Mouse (Mus musculus): Measurements from ENCODE around the gene Lrrn3. TPM values are rescaled to one million over a fixed set of nuclear protein-coding genes. Genes with fewer than 3 reads are reported as not detected.
A peak's percentile ranks its signal among the peaks of the same experiment; 100 is the strongest.

The Lrrn3 gene
- polyA plus RNA-seq, 1 experiment from 2014 or later = 115 TPM

GRCm38 (mm10) chr12:41494620-41495019 is 8.4 kb upstream of the Lrrn3 start:
- Histone ChIP-seq H3K4me1 (ENCODE audit: control insufficient read depth, insufficient read depth, low read length) (no peaks in the 10 kb centered on the region), H3K9ac (replicated peaks; ENCODE audit: low read depth, low read length) (no peak overlapping the region), H3K27ac (ENCODE audit: low read depth, low read length) (no peak overlapping the region), H3K27me3 (ENCODE audit: control insufficient read depth, insufficient read depth, low read length) (no peaks in the 10 kb centered on the region), H3K9me3 (ENCODE audit: control insufficient read depth, low read length) (no peaks in the 10 kb centered on the region), H3K36me3 (ENCODE audit: control insufficient read depth, insufficient read depth, low read length) (no peaks in the 10 kb centered on the region), H3K4me2 (ENCODE audit: low read depth, low read length) (no peak overlapping the region), H3K4me3 (ENCODE audit: low read depth, low read length) (no peak overlapping the region)
- 53% methylated on average over 10 of the region's 10 CpGs for WGBS
- ATAC-seq (ENCODE audit: low read depth) = no peak

- WGBS = 28% methylated on average over 5 of the region's 5 CpGs
- H3K27me3 ChIP-seq (ENCODE audit: control insufficient read depth, insufficient read depth, low read length) = no peaks in the 10 kb centered on the region
- H3K36me3 ChIP-seq (ENCODE audit: control insufficient read depth, insufficient read depth, low read length) = no peaks in the 10 kb centered on the region
- H3K9me3 ChIP-seq (ENCODE audit: control insufficient read depth, low read length) = no peaks in the 10 kb centered on the region
- no peak overlapping the region for H3K4me2 ChIP-seq (ENCODE audit: low read depth, low read length)
- 0 out of 2 replicates have a peak, but pooled peaks cover 3% of the 10 kb centered on the region for H3K4me1 ChIP-seq (ENCODE audit: control insufficient read depth, insufficient read depth, low read length)
- no peak overlapping the region for H3K9ac ChIP-seq (replicated peaks; ENCODE audit: low read depth, low read length)
- H3K4me3 ChIP-seq (ENCODE audit: low read depth, low read length) = no peak overlapping the region
- no peak overlapping the region for H3K27ac ChIP-seq (ENCODE audit: low read depth, low read length)
- peak; percentile 39; the same call in 1 of the 2 replicates for ATAC-seq (ENCODE audit: low read depth)
These were observed 774 bp upstream of the Lrrn3 start for GRCm38 (mm10) chr12:41487005-41487404.

GRCm38 (mm10) chr12:41485512-41486215 is 567 bp downstream of the Lrrn3 start:
- peak overlapping the region; percentile 59 for H3K4me3 ChIP-seq (ENCODE audit: low read depth, low read length)
- H3K27me3 ChIP-seq (ENCODE audit: control insufficient read depth, insufficient read depth, low read length) = no peaks in the 10 kb centered on the region
- WGBS = 8% methylated on average over 12 of the region's 12 CpGs
- H3K9me3 ChIP-seq (ENCODE audit: control insufficient read depth, low read length) = no peaks in the 10 kb centered on the region
- peak; percentile 95 for ATAC-seq (ENCODE audit: low read depth)
- H3K4me2 ChIP-seq (ENCODE audit: low read depth, low read length) = peak overlapping the region; percentile 61
- H3K36me3 ChIP-seq (ENCODE audit: control insufficient read depth, insufficient read depth, low read length) = no peaks in the 10 kb centered on the region
- peak overlapping the region; percentile 94 for H3K27ac ChIP-seq (ENCODE audit: low read depth, low read length)
- H3K9ac ChIP-seq (replicated peaks; ENCODE audit: low read depth, low read length) = peak overlapping the region; percentile 78
- H3K4me1 ChIP-seq (ENCODE audit: control insufficient read depth, insufficient read depth, low read length) = 0 out of 2 replicates have a peak, but pooled peaks cover 5% of the 10 kb centered on the region

- WGBS = 9% methylated on average over 16 of the region's 16 CpGs
These were observed 1.3 kb downstream of the Lrrn3 start for GRCm38 (mm10) chr12:41484689-41485511.

GRCm38 (mm10) chr12:41483593-41484451 is 2.4 kb downstream of the Lrrn3 start:
- Histone ChIP-seq H3K36me3 (ENCODE audit: control insufficient read depth, insufficient read depth, low read length) (no peaks in the 10 kb centered on the region), H3K4me2 (ENCODE audit: low read depth, low read length) (peak overlapping the region; percentile 61), H3K9me3 (ENCODE audit: control insufficient read depth, low read length) (no peaks in the 10 kb centered on the region), H3K4me3 (ENCODE audit: low read depth, low read length) (peak overlapping the region; percentile 59), H3K4me1 (ENCODE audit: control insufficient read depth, insufficient read depth, low read length) (0 out of 2 replicates have a peak, but pooled peaks cover 5% of the 10 kb centered on the region), H3K27me3 (ENCODE audit: control insufficient read depth, insufficient read depth, low read length) (no peaks in the 10 kb centered on the region), H3K9ac (replicated peaks; ENCODE audit: low read depth, low read length) (peak overlapping the region; percentile 78), H3K27ac (ENCODE audit: low read depth, low read length) (peak overlapping the region; percentile 94)
- WGBS = 5% methylated on average over 23 of the region's 23 CpGs
- no peak for ATAC-seq (ENCODE audit: low read depth)

More at GRCm38 (mm10) chr12:41484689-41485511, 1.3 kb downstream of the Lrrn3 start:
- peak overlapping the region; percentile 61 for H3K4me2 ChIP-seq (ENCODE audit: low read depth, low read length)
- H3K4me3 ChIP-seq (ENCODE audit: low read depth, low read length) = peak overlapping the region; percentile 59
- peak overlapping the region; percentile 78 for H3K9ac ChIP-seq (replicated peaks; ENCODE audit: low read depth, low read length)
- H3K36me3 ChIP-seq (ENCODE audit: control insufficient read depth, insufficient read depth, low read length) = no peaks in the 10 kb centered on the region
- ATAC-seq (ENCODE audit: low read depth) = peak; percentile 60
- no peaks in the 10 kb centered on the region for H3K9me3 ChIP-seq (ENCODE audit: control insufficient read depth, low read length)
- peak overlapping the region; percentile 94 for H3K27ac ChIP-seq (ENCODE audit: low read depth, low read length)
- H3K27me3 ChIP-seq (ENCODE audit: control insufficient read depth, insufficient read depth, low read length) = no peaks in the 10 kb centered on the region
- H3K4me1 ChIP-seq (ENCODE audit: control insufficient read depth, insufficient read depth, low read length) = 0 out of 2 replicates have a peak, but pooled peaks cover 5% of the 10 kb centered on the region

- H3K27me3 ChIP-seq (ENCODE audit: control insufficient read depth, insufficient read depth, low read length) = no peaks in the 10 kb centered on the region
- no peaks in the 10 kb centered on the region for H3K9me3 ChIP-seq (ENCODE audit: control insufficient read depth, low read length)
- WGBS = 65% methylated on average over 5 of the region's 5 CpGs
- no peaks in the 10 kb centered on the region for H3K36me3 ChIP-seq (ENCODE audit: control insufficient read depth, insufficient read depth, low read length)
- H3K4me2 ChIP-seq (ENCODE audit: low read depth, low read length) = peak overlapping the region; percentile 61
- H3K4me3 ChIP-seq (ENCODE audit: low read depth, low read length) = peak overlapping the region; percentile 59
- H3K27ac ChIP-seq (ENCODE audit: low read depth, low read length) = peak overlapping the region; percentile 94; the same call in 1 of the 2 replicates
- H3K4me1 ChIP-seq (ENCODE audit: control insufficient read depth, insufficient read depth, low read length) = 0 out of 2 replicates have a peak, but pooled peaks cover 5% of the 10 kb centered on the region
- no peak for ATAC-seq (ENCODE audit: low read depth)
- peak overlapping the region; percentile 78 for H3K9ac ChIP-seq (replicated peaks; ENCODE audit: low read depth, low read length)
These were observed 3.1 kb downstream of the Lrrn3 start for GRCm38 (mm10) chr12:41483091-41483592.

- no peaks in the 10 kb centered on the region for H3K9me3 ChIP-seq (ENCODE audit: control insufficient read depth, low read length)
- H3K27ac ChIP-seq (ENCODE audit: low read depth, low read length) = no peak overlapping the region
- H3K9ac ChIP-seq (replicated peaks; ENCODE audit: low read depth, low read length) = no peak overlapping the region
- peak overlapping the region; percentile 26; the same call in 1 of the 2 replicates for H3K4me2 ChIP-seq (ENCODE audit: low read depth, low read length)
- 54% methylated on average over 2 of the region's 2 CpGs for WGBS
- H3K4me3 ChIP-seq (ENCODE audit: low read depth, low read length) = no peak overlapping the region
- no peak for ATAC-seq (ENCODE audit: low read depth)
- 0 out of 2 replicates have a peak, but pooled peaks cover 3% of the 10 kb centered on the region for H3K4me1 ChIP-seq (ENCODE audit: control insufficient read depth, insufficient read depth, low read length)
- no peaks in the 10 kb centered on the region for H3K27me3 ChIP-seq (ENCODE audit: control insufficient read depth, insufficient read depth, low read length)
- H3K36me3 ChIP-seq (ENCODE audit: control insufficient read depth, insufficient read depth, low read length) = no peaks in the 10 kb centered on the region
These were observed 4.7 kb downstream of the Lrrn3 start for GRCm38 (mm10) chr12:41481486-41481885.

- Histone ChIP-seq H3K27me3 (ENCODE audit: control insufficient read depth, insufficient read depth, low read length) (no peaks in the 10 kb centered on the region), H3K9me3 (ENCODE audit: control insufficient read depth, low read length) (no peaks in the 10 kb centered on the region), H3K9ac (replicated peaks; ENCODE audit: low read depth, low read length) (no peak overlapping the region), H3K4me3 (ENCODE audit: low read depth, low read length) (no peak overlapping the region), H3K4me2 (ENCODE audit: low read depth, low read length) (no peak overlapping the region), H3K36me3 (ENCODE audit: control insufficient read depth, insufficient read depth, low read length) (no peaks in the 10 kb centered on the region), H3K27ac (ENCODE audit: low read depth, low read length) (no peak overlapping the region), H3K4me1 (ENCODE audit: control insufficient read depth, insufficient read depth, low read length) (no peaks in the 10 kb centered on the region)
- 53% methylated on average over 6 of the region's 6 CpGs for WGBS
- ATAC-seq (ENCODE audit: low read depth) = no peak
These were observed 17.0 kb downstream of the Lrrn3 start for GRCm38 (mm10) chr12:41469096-41469801.
